Mouse (Mus musculus) erythroblast, embryonic 14.5 days (primary cell): ENCODE data around the gene Map3k1.

Experiments
- GATA1 ChIP-seq: IDR thresholded peaks from 2 replicates; pipeline ENCODE4 v1.6.1; 2012; ENCODE audit warnings: low read length, inconsistent platforms, mixed read lengths
- TAL1 ChIP-seq: IDR thresholded peaks from 3 replicates; pipeline ENCODE4 v1.6.1; 2012; ENCODE audit warnings: low read length, inconsistent platforms, mixed read lengths

DNA sequence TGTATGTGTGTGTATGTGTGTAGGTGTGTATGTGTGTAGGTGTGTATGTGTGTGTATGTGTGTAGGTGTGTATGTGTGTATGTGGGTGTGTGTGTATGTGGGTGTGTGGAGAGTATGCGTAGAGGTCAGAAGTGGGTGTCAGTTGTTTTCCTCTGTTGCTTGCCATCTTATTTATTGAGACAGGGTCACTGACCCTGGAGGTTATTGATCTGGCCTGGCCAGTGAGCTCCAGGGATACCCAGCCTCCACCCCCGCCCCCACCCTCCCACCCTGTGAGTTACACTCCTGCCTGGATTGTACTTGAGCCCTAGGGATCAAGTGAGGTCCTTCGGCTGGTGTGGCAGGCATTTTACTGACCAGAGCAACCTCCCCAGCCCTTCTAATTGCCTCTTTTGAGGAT lies 7.6 kb upstream of the Map3k1 start:
- TF ChIP-seq GATA1 (no peak), TAL1 (no peak)
